Mouse (Mus musculus) heart, adult 18-20 months (tissue): ENCODE results near the gene Zfyve9. TPM values are rescaled to one million over a fixed set of nuclear protein-coding genes. Genes with fewer than 3 reads are reported as not detected.

Source experiments
- DNase-seq, 2 experiments: peaks; one replicate each; pipeline ENCODE4 v3.0.0; 2021 to 2022; ENCODE audit warnings: mixed read lengths in 1 of 2
- long read RNA-seq, 2 experiments: library from polyadenylated mRNA; stranded (forward); transcript quantifications; one replicate each; pipeline ENCODE4 v2.0.0; 2021
- total RNA-seq, 2 experiments: library from RNA; stranded (reverse); gene quantifications; 2 replicates each; pipeline ENCODE4 v1.2.3; 2021

The Zfyve9 gene
- total RNA-seq = 10 to 100 TPM; 27.5 to 28.4 TPM
- long read RNA-seq, experiment 1, partial matches to known transcripts = 1 of 3 reads
- long read RNA-seq, experiment 1, other reads (novel, unspliced or antisense) = 2 of 3 reads
- long read RNA-seq, experiment 2, partial matches to known transcripts = 1 of 5 reads
- long read RNA-seq, experiment 2, other reads (novel, unspliced or antisense) = 4 of 5 reads

GRCm38 (mm10) chr4:108780057-108780863 is at the start of gene Zfyve9:
Zfyve9 (minus strand) TSS chr4:108780798.
- DNase-seq = peak; percentile 83 to 87

- no peak for DNase-seq
Measured at GRCm38 (mm10) chr4:108826643-108827042, 46.0 kb upstream of the Zfyve9 start.

- DNase-seq = no peak
Measured at GRCm38 (mm10) chr4:108826096-108826495, 45.5 kb upstream of the Zfyve9 start.

GRCm38 (mm10) chr4:108825677-108826076 is 45.1 kb upstream of the Zfyve9 start:
- DNase-seq = no peak

- DNase-seq = no peak
Measured at GRCm38 (mm10) chr4:108811550-108811949, 31.0 kb upstream of the Zfyve9 start.

- DNase-seq = no peak
Measured at GRCm38 (mm10) chr4:108811142-108811541, 30.5 kb upstream of the Zfyve9 start.

GRCm38 (mm10) chr4:108803535-108803934 is 22.9 kb upstream of the Zfyve9 start:
- no peak for DNase-seq

- peak; percentile 68 to 93 for DNase-seq
Measured at GRCm38 (mm10) chr4:108798083-108798830, 17.7 kb upstream of the Zfyve9 start.

- peak in 1 of 2 experiments; percentile 27 for DNase-seq
Measured at GRCm38 (mm10) chr4:108796701-108797100, 16.1 kb upstream of the Zfyve9 start.

GRCm38 (mm10) chr4:108793941-108794340 is 13.3 kb upstream of the Zfyve9 start:
- DNase-seq = peak; percentile 18 to 36

- no peak for DNase-seq
Measured at GRCm38 (mm10) chr4:108790507-108790906, 9.9 kb upstream of the Zfyve9 start.

- no peak for DNase-seq
Measured at GRCm38 (mm10) chr4:108789258-108789936, 8.8 kb upstream of the Zfyve9 start.

- peak; percentile 4 to 25 for DNase-seq
Measured at GRCm38 (mm10) chr4:108782421-108783085, 2.0 kb upstream of the Zfyve9 start.

- peak in 1 of 2 experiments; percentile 23 for DNase-seq
Measured at GRCm38 (mm10) chr4:108781596-108781995, 998 bp upstream of the Zfyve9 start.

- DNase-seq = no peak
Measured at GRCm38 (mm10) chr4:108780864-108781205, 237 bp upstream of the Zfyve9 start.

- DNase-seq = no peak
Measured at GRCm38 (mm10) chr4:108779763-108780056, 888 bp downstream of the Zfyve9 start.

GRCm38 (mm10) chr4:108768527-108768926 is 12.1 kb downstream of the Zfyve9 start:
- DNase-seq = no peak

- no peak for DNase-seq
Measured at GRCm38 (mm10) chr4:108759583-108759982, 21.0 kb downstream of the Zfyve9 start.

- DNase-seq = no peak
Measured at GRCm38 (mm10) chr4:108746160-108746873, 34.3 kb downstream of the Zfyve9 start.

GRCm38 (mm10) chr4:108731582-108731981 is 49.0 kb downstream of the Zfyve9 start:
- DNase-seq = no peak

- DNase-seq = no peak
Measured at GRCm38 (mm10) chr4:108730450-108730849, 50.1 kb downstream of the Zfyve9 start.
